Mouse (Mus musculus): ENCODE measurements around the gene Akp3. TPM values are rescaled to one million over a fixed set of nuclear protein-coding genes. Genes with fewer than 3 reads are reported as not detected.

Gene Akp3
- total and polyA plus RNA-seq, 3 experiments: 0.11 TPM; not detected in 2

GRCm38 (mm10) chr1:87098358-87098975 lies 26.3 kb upstream of the Akp3 start:
- no peaks in the 10 kb centered on the region for H3K9me3 ChIP-seq (replicated peaks)
- H3K4me1 ChIP-seq (ENCODE audit: insufficient read depth, low read depth, low read length): no peaks in the 10 kb centered on the region; the same call in none of the 2 replicates
- ATAC-seq (ENCODE audit: extremely low read depth, insufficient number of reproducible peaks, low FRiP score, poor library complexity, severe bottlenecking): no peak
- H3K27me3 ChIP-seq (ENCODE audit: insufficient read depth, low read length): peaks cover 10% of the 10 kb centered on the region; the same call in 1 of the 2 replicates
- TF ChIP-seq CTCF (IDR thresholded peaks at IDR 0.05; ENCODE audit: low read depth, low read length) (peak; percentile 28; the same call in 1 of the 2 replicates), GATA1 (IDR thresholded peaks at IDR 0.05; ENCODE audit: borderline replicate concordance, low read length) (no peak), GATA2 (IDR thresholded peaks at IDR 0.05; ENCODE audit: borderline replicate concordance, low read depth, low read length) (no peak), POLR2AphosphoS5 (IDR thresholded peaks at IDR 0.05; ENCODE audit: insufficient replicate concordance, low read depth, low read length) (no peak), TAL1 (conservative IDR thresholded peaks at IDR 0.05; ENCODE audit: low read depth, low read length) (no peak)
- no peak for DNase-seq (ENCODE audit: low spot score)
- H3K36me3 ChIP-seq (replicated peaks): no peaks in the 10 kb centered on the region
- no peak overlapping the region for H3K4me3 ChIP-seq (ENCODE audit: low read depth, low read length)

- no peak for TF ChIP-seq POLR2AphosphoS5 (IDR thresholded peaks at IDR 0.05; ENCODE audit: insufficient replicate concordance, low read depth, low read length)
- TF ChIP-seq TAL1 (conservative IDR thresholded peaks at IDR 0.05; ENCODE audit: low read depth, low read length): no peak
- TF ChIP-seq CTCF (IDR thresholded peaks at IDR 0.05; ENCODE audit: low read depth, low read length): no peak
- no peak for TF ChIP-seq GATA2 (IDR thresholded peaks at IDR 0.05; ENCODE audit: borderline replicate concordance, low read depth, low read length)
- no peak for TF ChIP-seq GATA1 (IDR thresholded peaks at IDR 0.05; ENCODE audit: borderline replicate concordance, low read length)
- Histone ChIP-seq H3K4me3 (ENCODE audit: low read depth, low read length) (peak within 1 kb of the TSS; percentile 3; the same call in 1 of the 2 replicates), H3K9me3 (replicated peaks) (no peaks in the 10 kb centered on the region), H3K27me3 (ENCODE audit: insufficient read depth, low read length) (peaks cover 7% of the 10 kb centered on the region; the same call in 1 of the 2 replicates), H3K4me1 (ENCODE audit: insufficient read depth, low read depth, low read length) (no peaks in the 10 kb centered on the region; the same call in none of the 2 replicates), H3K36me3 (replicated peaks) (no peaks in the 10 kb centered on the region)
- no peak for DNase-seq (ENCODE audit: low spot score)
- ATAC-seq (ENCODE audit: extremely low read depth, insufficient number of reproducible peaks, low FRiP score, poor library complexity, severe bottlenecking): no peak
Observed at GRCm38 (mm10) chr1:87101411-87101810, 23.4 kb upstream of the Akp3 start, which contains the start of gene Alpi. Gene Alpi, minus strand, starts transcription at chr1:87101606.

- ATAC-seq (ENCODE audit: extremely low read depth, insufficient number of reproducible peaks, low FRiP score, poor library complexity, severe bottlenecking) (no peak), DNase-seq (ENCODE audit: low spot score) (no peak)
- TF ChIP-seq GATA1 (IDR thresholded peaks at IDR 0.05; ENCODE audit: borderline replicate concordance, low read length) (no peak), GATA2 (IDR thresholded peaks at IDR 0.05; ENCODE audit: borderline replicate concordance, low read depth, low read length) (no peak), POLR2AphosphoS5 (IDR thresholded peaks at IDR 0.05; ENCODE audit: insufficient replicate concordance, low read depth, low read length) (no peak), TAL1 (conservative IDR thresholded peaks at IDR 0.05; ENCODE audit: low read depth, low read length) (no peak), CTCF (IDR thresholded peaks at IDR 0.05; ENCODE audit: low read depth, low read length) (no peak)
- Histone ChIP-seq H3K27me3 (ENCODE audit: insufficient read depth, low read length) (peaks cover 7% of the 10 kb centered on the region; the same call in 1 of the 2 replicates), H3K4me1 (ENCODE audit: insufficient read depth, low read depth, low read length) (no peaks in the 10 kb centered on the region; the same call in none of the 2 replicates), H3K9me3 (replicated peaks) (no peaks in the 10 kb centered on the region), H3K4me3 (ENCODE audit: low read depth, low read length) (no peak overlapping the region), H3K36me3 (replicated peaks) (no peaks in the 10 kb centered on the region)
Observed at GRCm38 (mm10) chr1:87102114-87102513, 22.7 kb upstream of the Akp3 start.

GRCm38 (mm10) chr1:87103936-87104335 lies 20.8 kb upstream of the Akp3 start:
- ATAC-seq (ENCODE audit: extremely low read depth, insufficient number of reproducible peaks, low FRiP score, poor library complexity, severe bottlenecking) (no peak), DNase-seq (ENCODE audit: low spot score) (no peak)
- no peaks in the 10 kb centered on the region; the same call in 1 of the 2 replicates for H3K4me1 ChIP-seq (ENCODE audit: insufficient read depth, low read depth, low read length)
- H3K4me3 ChIP-seq (ENCODE audit: low read depth, low read length): no peak overlapping the region
- TF ChIP-seq POLR2AphosphoS5 (IDR thresholded peaks at IDR 0.05; ENCODE audit: insufficient replicate concordance, low read depth, low read length): no peak
- TF ChIP-seq GATA2 (IDR thresholded peaks at IDR 0.05; ENCODE audit: borderline replicate concordance, low read depth, low read length): no peak
- no peak for TF ChIP-seq GATA1 (IDR thresholded peaks at IDR 0.05; ENCODE audit: borderline replicate concordance, low read length)
- no peak for TF ChIP-seq TAL1 (conservative IDR thresholded peaks at IDR 0.05; ENCODE audit: low read depth, low read length)
- no peak for TF ChIP-seq CTCF (IDR thresholded peaks at IDR 0.05; ENCODE audit: low read depth, low read length)
- no peaks in the 10 kb centered on the region for H3K9me3 ChIP-seq (replicated peaks)
- H3K27me3 ChIP-seq (ENCODE audit: insufficient read depth, low read length): peaks cover 7% of the 10 kb centered on the region; the same call in 1 of the 2 replicates
- H3K36me3 ChIP-seq (replicated peaks): no peaks in the 10 kb centered on the region

- DNase-seq (ENCODE audit: low spot score) (no peak), ATAC-seq (ENCODE audit: extremely low read depth, insufficient number of reproducible peaks, low FRiP score, poor library complexity, severe bottlenecking) (no peak)
- H3K27me3 ChIP-seq (ENCODE audit: insufficient read depth, low read length): peaks cover 4% of the 10 kb centered on the region
- H3K4me1 ChIP-seq (ENCODE audit: insufficient read depth, low read depth, low read length): no peaks in the 10 kb centered on the region; the same call in 1 of the 2 replicates
- no peaks in the 10 kb centered on the region for H3K36me3 ChIP-seq (replicated peaks)
- TF ChIP-seq CTCF (IDR thresholded peaks at IDR 0.05; ENCODE audit: low read depth, low read length) (no peak), GATA1 (IDR thresholded peaks at IDR 0.05; ENCODE audit: borderline replicate concordance, low read length) (no peak), POLR2AphosphoS5 (IDR thresholded peaks at IDR 0.05; ENCODE audit: insufficient replicate concordance, low read depth, low read length) (no peak), TAL1 (conservative IDR thresholded peaks at IDR 0.05; ENCODE audit: low read depth, low read length) (no peak), GATA2 (IDR thresholded peaks at IDR 0.05; ENCODE audit: borderline replicate concordance, low read depth, low read length) (no peak)
- H3K9me3 ChIP-seq (replicated peaks): no peaks in the 10 kb centered on the region
- no peak overlapping the region for H3K4me3 ChIP-seq (ENCODE audit: low read depth, low read length)
Observed at GRCm38 (mm10) chr1:87106536-87106935, 18.2 kb upstream of the Akp3 start.

- H3K4me1 ChIP-seq (ENCODE audit: insufficient read depth, low read depth, low read length): no peaks in the 10 kb centered on the region
- no peak overlapping the region for H3K4me3 ChIP-seq (ENCODE audit: low read depth, low read length)
- no peaks in the 10 kb centered on the region; the same call in none of the 2 replicates for H3K27me3 ChIP-seq (ENCODE audit: insufficient read depth, low read length)
- no peaks in the 10 kb centered on the region for H3K9me3 ChIP-seq (replicated peaks)
- TF ChIP-seq POLR2AphosphoS5 (IDR thresholded peaks at IDR 0.05; ENCODE audit: insufficient replicate concordance, low read depth, low read length) (no peak), GATA1 (IDR thresholded peaks at IDR 0.05; ENCODE audit: borderline replicate concordance, low read length) (no peak), CTCF (IDR thresholded peaks at IDR 0.05; ENCODE audit: low read depth, low read length) (no peak), TAL1 (conservative IDR thresholded peaks at IDR 0.05; ENCODE audit: low read depth, low read length) (no peak), GATA2 (IDR thresholded peaks at IDR 0.05; ENCODE audit: borderline replicate concordance, low read depth, low read length) (no peak)
- ATAC-seq (ENCODE audit: extremely low read depth, insufficient number of reproducible peaks, low FRiP score, poor library complexity, severe bottlenecking) (no peak), DNase-seq (ENCODE audit: low spot score) (no peak)
- no peaks in the 10 kb centered on the region for H3K36me3 ChIP-seq (replicated peaks)
Observed at GRCm38 (mm10) chr1:87108564-87108963, 16.2 kb upstream of the Akp3 start.

Measured in G1E (cell line).